Mouse (Mus musculus) retina, embryonic 14.5 days (tissue): ENCODE data around the gene Pwwp2b.

Source experiments
- DNase-seq: peaks from one replicate; pipeline ENCODE4 v3.0.0-alpha.2; 2015; ENCODE audit warnings: low spot score

Gene Pwwp2b

DNA sequence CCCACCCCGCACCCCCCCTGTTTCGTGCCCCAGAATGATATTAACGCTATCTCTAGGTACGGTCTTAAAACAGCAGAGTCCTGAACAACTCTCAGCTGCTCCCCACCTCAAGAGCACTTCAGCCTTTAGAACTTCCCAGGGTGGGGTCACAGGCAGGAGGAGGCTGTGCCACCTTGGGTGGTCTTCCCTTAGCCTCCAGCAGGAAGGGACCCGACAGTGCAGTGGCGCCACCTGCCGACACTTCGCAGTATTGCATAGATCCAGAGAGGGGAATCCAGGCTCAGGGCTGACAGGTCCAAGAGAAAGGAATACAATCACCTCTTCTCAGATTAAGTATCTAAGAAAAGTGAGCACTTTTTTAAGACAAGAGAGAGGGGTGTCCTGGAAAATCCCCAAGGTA, 51.1 kb downstream of the Pwwp2b start:
- peak; percentile 92 for DNase-seq

DNA sequence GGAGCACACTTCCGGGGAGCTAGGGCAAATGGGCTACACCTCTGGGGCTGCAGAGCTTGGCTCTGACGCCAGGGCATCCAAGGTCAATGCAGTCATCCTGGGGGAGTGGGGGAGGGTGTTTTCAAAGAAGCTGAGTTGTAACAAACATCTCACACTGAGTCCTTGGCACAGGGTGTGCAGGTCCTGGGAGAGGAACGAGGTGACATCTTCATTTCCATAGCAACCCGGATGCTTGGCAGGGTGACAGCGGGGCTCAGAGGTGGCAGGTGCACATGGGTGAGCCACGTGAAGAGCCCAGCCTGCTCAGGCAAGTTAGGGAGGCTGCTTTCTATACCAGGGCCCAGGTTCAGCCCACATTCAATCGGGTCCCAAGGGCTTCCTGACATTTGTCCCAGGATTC, 52.1 kb downstream of the Pwwp2b start:
- no peak for DNase-seq

DNA sequence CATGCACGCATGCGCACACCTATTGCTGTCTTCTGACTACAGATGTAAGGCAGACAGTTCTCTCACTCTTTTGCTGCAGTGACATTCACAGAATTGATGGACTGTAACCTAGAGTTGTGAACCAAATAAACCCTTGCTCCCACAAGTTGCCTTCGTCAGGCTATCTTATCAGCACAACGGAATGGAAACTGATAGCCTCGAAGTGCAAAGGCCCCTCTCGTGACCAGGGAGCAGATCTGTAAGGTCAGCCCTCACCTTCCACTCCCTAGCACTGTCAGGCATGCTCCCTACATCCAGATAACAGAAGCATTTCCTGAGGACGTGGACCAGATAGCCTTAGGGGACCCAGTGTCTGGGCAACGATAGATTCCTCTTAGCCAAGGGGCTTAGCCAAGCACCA, 53.2 kb downstream of the Pwwp2b start:
- no peak for DNase-seq

DNA sequence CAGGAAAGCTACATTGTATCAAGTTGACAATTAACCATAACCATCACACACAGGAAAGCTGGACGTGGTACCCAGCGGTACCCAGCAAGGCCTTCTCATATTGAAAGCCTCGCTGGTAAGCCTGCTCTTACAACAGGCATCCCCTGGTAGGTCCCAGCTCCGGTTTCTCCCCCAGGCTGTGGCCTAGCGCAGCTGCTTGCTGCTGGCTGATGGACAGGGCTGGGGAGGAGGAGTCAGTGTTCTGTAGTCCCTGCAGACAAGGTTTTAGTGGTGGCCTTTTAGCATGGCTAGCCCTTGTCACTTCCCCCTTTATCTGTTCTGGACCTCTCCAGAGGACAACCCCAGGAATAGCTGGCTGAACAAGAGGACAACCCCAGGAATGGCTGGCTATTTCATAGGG, 54.0 kb downstream of the Pwwp2b start:
- DNase-seq, result no peak

DNA sequence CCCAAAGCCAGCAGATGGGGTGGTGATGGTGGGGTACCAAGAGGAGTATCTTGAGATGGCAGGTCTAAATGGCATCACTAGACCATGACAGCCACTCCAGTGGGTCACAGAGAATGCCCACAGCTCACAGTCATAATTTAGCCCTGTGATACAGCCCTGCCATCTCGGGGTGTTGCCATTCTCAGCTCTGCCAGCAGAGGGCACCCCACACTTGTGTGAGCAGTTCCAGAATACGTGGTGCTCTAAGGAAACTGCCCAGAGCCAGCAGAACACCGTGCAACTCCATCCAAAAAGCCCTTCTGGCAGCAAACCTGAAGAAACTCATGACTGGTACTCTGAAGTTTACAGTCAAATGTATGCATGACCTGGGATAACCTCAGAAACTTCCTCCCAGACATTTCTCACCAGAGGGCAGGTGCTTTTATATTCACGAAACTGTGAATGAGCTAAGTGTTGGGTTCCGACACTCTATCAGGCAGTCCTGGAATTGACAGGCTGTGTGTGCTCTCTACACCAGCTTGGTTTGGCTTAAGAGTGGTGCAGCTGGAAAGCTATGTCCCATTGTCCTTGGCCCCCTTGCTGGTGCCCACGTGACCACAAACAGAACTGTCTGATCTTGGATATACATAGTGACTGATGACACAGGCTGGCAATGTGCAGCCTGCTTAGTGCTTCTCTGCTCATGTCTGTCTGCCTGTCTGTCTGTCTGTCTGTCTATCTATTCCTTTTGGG, 55.2 kb downstream of the Pwwp2b start:
- peak; percentile 92 for DNase-seq

DNA sequence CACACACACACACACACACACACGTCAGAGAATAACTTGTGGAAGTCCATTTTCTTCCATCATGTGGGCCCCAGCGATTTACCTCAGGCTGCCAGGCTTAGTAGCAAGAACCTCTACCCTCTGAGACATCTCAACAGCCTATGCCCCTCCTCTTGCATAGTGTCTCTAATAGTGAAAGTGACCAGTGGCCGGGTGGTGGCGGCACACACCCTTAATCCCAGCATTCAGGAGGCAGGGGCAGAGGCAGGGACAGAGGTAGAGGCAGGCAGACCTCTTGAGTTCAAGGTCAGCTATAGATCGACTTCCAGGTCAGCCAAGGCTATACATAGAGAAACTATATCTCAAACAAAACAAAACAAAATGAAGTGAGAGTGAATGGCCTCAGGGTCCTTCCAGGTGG, 56.0 kb downstream of the Pwwp2b start:
- no peak for DNase-seq

DNA sequence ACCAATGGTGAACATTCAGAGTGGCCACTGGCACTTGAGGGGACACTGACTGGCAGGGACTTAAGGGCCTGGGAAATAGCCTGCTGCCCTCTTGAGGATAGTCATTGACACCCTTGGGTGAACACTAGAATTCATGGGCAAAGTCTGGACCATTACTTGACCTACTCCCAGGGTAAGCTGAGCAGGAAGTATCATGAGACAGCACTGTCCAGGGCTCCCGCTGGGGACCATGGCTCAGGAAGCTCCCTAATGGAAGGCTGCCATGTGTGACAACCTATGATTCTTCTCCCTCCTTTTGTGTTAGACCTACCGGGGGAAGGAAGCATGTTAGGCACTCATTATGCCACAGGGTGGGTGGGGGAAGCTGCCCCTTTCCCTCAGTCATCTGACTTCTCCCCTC, 58.8 kb downstream of the Pwwp2b start:
- no peak for DNase-seq

DNA sequence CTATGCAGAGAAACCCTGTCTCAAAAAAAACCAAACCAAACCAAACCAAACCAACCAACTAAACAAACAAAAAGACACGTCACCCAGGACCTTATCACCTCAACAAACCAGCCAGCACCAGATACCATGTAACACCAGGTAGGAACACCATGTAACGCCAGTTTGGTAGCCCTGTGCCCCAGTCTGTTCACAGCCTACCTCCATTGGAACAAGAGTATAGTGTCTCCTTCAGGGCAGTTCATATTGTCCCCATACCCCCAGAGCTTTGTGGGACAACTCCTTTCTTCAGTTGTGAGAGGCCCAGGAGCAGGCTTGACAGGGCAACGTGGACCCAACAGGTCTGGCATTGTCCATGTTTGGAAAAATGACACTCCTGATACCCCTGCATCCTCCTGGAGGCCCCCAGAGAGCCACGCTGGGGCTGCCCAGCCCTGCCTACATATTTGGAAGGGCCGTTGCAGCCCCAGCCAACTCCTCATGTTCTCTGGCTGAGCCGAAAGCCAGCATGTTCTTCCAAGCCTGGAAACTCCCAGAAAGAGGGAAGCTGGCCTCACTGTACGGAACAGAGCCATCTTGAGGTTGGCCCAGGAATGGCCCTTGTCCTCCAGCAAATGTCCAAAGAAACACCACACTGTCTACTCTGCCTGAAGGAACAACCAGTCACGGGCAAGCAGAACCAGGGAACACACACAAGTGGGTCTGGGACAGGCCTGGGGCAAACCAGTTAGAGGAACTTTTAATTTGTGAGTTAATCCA, 60.0 kb downstream of the Pwwp2b start:
- DNase-seq, result no peak

DNA sequence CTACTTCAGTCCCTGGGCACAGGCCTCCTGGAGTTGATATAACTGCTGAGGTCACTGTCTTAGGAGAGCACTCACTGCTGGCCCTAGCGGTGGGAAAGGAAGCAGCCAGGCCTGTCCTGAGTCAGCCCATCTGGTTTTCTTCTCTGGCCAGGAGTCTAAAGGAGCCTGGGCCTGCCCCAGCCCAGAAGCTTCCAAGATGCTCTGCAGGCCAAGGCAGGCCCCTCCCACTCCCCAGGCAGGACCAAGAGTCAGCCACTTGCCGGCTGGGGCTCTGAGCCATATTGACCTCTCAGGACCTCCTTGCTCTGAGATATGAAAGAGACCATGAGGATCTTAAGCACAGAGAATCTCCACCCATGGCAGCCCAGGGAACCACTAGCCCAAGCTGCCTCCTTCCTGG, 60.8 kb downstream of the Pwwp2b start:
- DNase-seq, result no peak

DNA sequence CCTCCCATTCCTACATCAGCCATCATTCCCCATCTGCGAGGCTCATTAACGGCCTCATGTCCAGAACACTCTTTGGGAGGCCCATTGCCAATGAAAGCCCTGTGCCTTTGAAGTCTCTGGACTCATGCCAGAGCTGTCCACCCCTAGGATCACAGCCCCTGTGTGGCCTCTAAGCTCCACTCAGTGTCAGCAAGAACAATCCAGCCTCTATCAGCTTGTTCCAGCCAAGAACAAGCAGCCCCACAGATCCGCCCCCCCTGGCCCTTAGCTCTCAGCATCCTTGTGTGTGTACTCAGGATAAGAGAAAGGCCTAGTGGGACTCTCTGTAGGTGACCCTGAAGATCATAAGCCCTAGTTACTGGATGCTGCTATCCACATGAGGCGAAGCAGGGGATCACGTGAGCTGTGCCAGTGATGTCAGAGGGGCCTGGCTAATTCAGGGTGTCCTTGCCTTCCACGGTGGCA, 62.2 kb downstream of the Pwwp2b start:
- peak; percentile 66 for DNase-seq

DNA sequence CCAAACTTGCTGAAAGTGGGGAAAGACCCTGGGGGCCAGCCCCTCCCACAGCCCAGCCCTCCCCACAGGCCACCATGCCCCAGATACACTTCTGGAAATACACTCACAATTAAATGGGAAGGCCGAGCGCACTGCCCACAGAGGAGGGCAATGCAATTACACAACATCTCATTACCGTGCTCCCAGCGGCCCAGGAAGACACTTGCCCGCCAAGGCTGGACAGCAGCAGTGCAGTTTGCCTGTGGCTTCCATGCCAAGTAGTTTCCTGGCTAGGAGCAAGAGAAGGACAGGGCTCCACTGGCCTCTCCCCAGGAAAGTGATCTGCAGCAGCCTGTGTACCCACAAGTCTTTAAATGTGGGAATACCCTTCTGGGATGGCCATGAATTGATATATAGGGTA, 64.4 kb downstream of the Pwwp2b start:
- DNase-seq, result no peak

DNA sequence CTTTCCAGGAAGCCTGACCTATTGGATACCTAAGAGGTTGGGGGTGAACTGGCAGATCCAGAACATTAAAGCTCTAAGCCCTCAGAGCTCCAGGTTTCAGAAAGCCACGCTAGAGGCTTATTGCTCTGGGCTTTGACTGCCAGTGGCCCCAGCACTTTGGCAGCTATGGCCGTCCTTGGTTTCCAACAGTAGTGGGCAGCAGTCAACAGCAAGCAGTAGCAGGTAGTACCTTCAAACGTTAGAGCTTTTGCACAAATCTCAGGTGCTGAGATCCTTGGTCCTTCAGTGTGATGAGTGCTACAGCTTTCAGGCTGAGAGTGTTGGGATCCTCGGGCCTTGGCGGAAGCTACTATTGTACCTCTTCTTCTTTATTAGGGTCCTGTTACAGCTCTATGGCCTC, 65.1 kb downstream of the Pwwp2b start:
- no peak for DNase-seq

DNA sequence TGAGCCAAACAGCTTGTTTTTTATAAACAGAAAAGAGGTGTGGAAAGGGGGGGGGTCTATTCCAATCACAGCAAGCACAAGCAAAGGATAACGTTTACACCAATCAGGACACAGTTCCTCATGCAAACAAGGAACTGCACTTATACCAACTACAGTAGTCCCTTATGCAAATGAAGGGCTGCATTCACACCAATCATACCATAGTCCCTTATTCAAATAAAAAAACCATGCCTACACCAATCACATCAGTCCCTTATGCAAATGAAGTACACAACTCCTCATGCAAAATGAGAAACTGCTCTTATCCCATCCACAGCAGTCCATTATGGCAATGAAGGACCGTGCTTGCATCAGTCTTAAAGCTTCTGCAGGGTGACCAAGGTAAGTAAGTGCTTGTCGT, 66.4 kb downstream of the Pwwp2b start:
- no peak for DNase-seq

DNA sequence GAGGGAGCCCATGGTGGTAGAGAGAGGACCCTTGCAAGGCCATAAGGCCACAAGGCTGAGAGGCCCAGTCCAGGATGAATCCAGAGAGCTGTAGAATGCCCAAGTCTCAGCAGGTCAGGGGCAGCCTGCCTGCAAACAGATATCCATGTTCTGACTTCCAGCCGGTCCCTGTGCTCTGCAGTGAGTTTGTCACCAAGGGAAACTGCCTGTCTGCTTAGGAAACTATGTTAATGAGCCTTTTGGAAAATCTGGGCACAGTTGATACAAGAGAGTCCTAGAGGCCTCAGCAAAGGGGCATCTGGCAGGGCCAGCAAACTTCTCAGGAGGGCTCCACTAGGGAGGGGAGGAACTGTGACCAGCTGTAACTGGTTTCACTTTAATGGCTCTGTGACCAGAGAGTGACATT, 70.7 kb downstream of the Pwwp2b start:
- DNase-seq, result peak; percentile 67
